Mouse (Mus musculus) neural tube, embryonic 14.5 days (tissue): ENCODE results near the gene Nol12. TPM values are rescaled to one million over a fixed set of nuclear protein-coding genes. Genes with fewer than 3 reads are reported as not detected.

ENCODE experiments used
- ATAC-seq: fragments of 200-750 bp; cut with Nextera tagmentation; 2 replicates; pipeline ENCODE4 v1.8.0; 2017; ENCODE audit warnings: low read depth, mild to moderate bottlenecking, moderate TSS enrichment, moderate library complexity
- H3K27ac ChIP-seq: fragments of 300-500 bp; sonication (generic); 2 replicates; pipeline ENCODE4 v1.5.1; 2014; ENCODE audit warnings: low read depth, mild to moderate bottlenecking, control low read depth, low read length, moderate library complexity, mixed read lengths
- H3K27me3 ChIP-seq: fragments of 300-500 bp; sonication (generic); 2 replicates; pipeline ENCODE4 v1.6.1; 2014; ENCODE audit warnings: low read length; ENCODE audit not compliant: control insufficient read depth, insufficient read depth
- H3K36me3 ChIP-seq: fragments of 300-500 bp; sonication (generic); 2 replicates; pipeline ENCODE4 v1.6.1; 2014; ENCODE audit warnings: low read length, mixed read lengths; ENCODE audit not compliant: control insufficient read depth, insufficient read depth
- H3K4me1 ChIP-seq: fragments of 300-500 bp; sonication (generic); 2 replicates; pipeline ENCODE4 v1.6.1; 2014; ENCODE audit warnings: low read length; ENCODE audit not compliant: control insufficient read depth, insufficient read depth
- H3K4me2 ChIP-seq: fragments of 300-500 bp; sonication (generic); 2 replicates; pipeline ENCODE4 v1.6.1; 2014; ENCODE audit warnings: mild to moderate bottlenecking, low read depth, low read length, control low read depth
- H3K4me3 ChIP-seq: fragments of 300-500 bp; sonication (generic); 2 replicates; pipeline ENCODE4 v1.5.1; 2014; ENCODE audit warnings: low read depth, low read length, control low read depth, mixed read lengths
- H3K9ac ChIP-seq: fragments of 300-500 bp; sonication (generic); replicated peaks from 2 replicates; pipeline ENCODE4 v1.6.1; 2014; ENCODE audit warnings: low read depth, mild to moderate bottlenecking, control low read depth, low read length, mixed read lengths
- H3K9me3 ChIP-seq: fragments of 300-500 bp; sonication (generic); 2 replicates; pipeline ENCODE4 v1.6.1; 2016; ENCODE audit warnings: low read length; ENCODE audit not compliant: control insufficient read depth
- WGBS: fragments of 180-500 bp; shearing (Covaris S2); extraction: QIAGEN DNeasy Blood & Tissue Kit; methylation state at CpG from one replicate; pipeline ENCODE4 v1.1.7; 2014; 5-methylcytosine and 5-hydroxymethylcytosine counted together
- polyA plus RNA-seq: library from polyadenylated mRNA; unstranded; fragments of >200 nt; fragmentation: Nextera tagmentation; extraction: Ambion mirVana; gene quantifications from 2 replicates; pipeline ENCODE4 v1.2.1, GENCODE M21; 2014

Gene Nol12
- 58.4 and 66.0 TPM in 2 replicates for polyA plus RNA-seq

DNA sequence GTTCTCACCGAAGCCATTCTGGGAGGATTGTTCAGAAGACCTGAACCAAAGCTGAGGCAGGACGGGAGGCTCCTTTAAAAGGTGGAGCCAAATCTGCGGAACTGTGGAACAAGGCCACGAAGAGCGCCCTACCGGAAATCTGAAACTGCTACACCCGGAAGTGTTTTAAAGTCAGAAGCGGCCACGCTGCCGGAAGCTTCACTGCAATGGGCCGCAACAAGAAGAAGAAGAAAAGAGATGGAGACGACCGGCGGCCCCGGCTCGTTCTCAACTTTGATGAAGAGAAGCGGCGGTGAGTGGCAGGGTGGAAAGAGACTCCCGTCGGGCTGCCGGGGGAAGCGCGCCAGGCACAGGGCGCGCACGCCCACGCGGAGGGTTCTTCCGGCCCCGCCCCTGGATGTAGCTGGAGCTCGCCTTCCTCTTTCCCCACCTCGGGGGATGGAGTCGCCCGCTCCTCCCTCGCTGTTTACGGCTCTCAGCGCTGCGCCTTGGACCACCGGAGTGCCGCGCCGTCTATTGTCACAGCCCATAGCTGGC is at the start of gene Nol12:
TSS of gene Nol12 (plus strand) at position 150 of the 537 bp plus-strand sequence.
- peak within 1 kb of the TSS; percentile 80 for H3K27ac ChIP-seq
- peak; percentile 91 for ATAC-seq
- H3K9me3 ChIP-seq: no peaks in the 10 kb centered on the region
- no peaks in the 10 kb centered on the region for H3K27me3 ChIP-seq
- peak within 1 kb of the TSS; percentile 73 for H3K4me2 ChIP-seq
- H3K9ac ChIP-seq: peak within 1 kb of the TSS; percentile 68
- H3K4me3 ChIP-seq: peak within 1 kb of the TSS; percentile 51
- WGBS: under 1% methylated on average over 41 of the region's 42 CpGs
- peaks cover 13% of the 10 kb centered on the region for H3K36me3 ChIP-seq
- H3K4me1 ChIP-seq: peaks cover 12% of the 10 kb centered on the region

DNA sequence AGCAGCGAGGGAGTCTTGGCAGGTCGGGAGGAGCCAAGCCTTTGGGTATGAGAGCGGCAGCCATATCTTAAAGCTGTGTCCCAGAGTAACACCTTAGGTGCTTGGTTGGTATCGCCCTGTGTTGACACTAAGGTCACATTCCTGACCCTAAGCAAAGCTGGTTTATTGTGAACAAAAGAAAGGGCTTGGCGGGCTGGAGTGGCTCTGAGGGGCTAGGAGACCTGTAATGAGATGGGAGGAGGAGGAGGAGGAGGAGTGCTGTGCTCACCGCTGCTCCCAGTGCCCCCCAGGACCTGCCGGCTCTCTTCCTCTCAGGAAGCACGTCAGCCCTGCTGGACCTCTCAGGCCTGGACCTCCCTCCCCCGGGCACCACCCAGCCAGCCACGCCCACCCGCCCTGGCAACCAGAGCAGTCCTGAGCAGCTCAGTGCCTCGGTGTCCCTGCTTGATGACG is 45.3 kb upstream of the Nol12 start:
- H3K4me1 ChIP-seq: no peaks in the 10 kb centered on the region
- peaks cover 54% of the 10 kb centered on the region for H3K36me3 ChIP-seq
- 37% methylated on average over 13 of the region's 13 CpGs for WGBS
- no peaks in the 10 kb centered on the region for H3K27me3 ChIP-seq
- ATAC-seq: no peak
- H3K9me3 ChIP-seq: no peaks in the 10 kb centered on the region
- no peak overlapping the region for H3K4me3 ChIP-seq
- H3K27ac ChIP-seq: no peak overlapping the region
- no peak overlapping the region for H3K9ac ChIP-seq
- H3K4me2 ChIP-seq: no peak overlapping the region

DNA sequence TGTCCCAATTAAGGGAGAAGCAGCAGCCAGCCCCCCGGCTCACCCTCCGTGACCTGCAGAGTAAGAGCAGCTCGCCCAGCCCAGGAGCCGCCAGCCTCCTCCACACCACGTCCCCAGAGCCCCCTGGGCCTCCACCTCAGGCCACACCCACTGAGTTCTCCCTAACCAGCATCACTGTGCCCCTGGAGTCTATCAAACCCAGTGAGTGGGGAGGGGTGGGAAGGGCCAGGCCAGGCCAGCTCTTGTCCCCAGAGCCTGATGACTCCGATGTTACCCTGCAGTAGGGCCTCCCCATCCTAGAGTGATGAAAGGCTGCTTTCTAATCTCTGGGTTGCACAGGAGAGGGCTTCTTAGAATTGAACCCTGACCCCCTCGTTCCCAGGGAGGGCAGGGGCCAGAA is 42.3 kb upstream of the Nol12 start:
- H3K27me3 ChIP-seq: no peaks in the 10 kb centered on the region
- no peak overlapping the region for H3K9ac ChIP-seq
- no peak overlapping the region for H3K4me2 ChIP-seq
- H3K27ac ChIP-seq: no peak overlapping the region
- 65% methylated on average over 7 of the region's 7 CpGs for WGBS
- peaks cover 42% of the 10 kb centered on the region for H3K36me3 ChIP-seq
- ATAC-seq: no peak
- no peaks in the 10 kb centered on the region for H3K4me1 ChIP-seq
- H3K9me3 ChIP-seq: no peaks in the 10 kb centered on the region
- H3K4me3 ChIP-seq: no peak overlapping the region

DNA sequence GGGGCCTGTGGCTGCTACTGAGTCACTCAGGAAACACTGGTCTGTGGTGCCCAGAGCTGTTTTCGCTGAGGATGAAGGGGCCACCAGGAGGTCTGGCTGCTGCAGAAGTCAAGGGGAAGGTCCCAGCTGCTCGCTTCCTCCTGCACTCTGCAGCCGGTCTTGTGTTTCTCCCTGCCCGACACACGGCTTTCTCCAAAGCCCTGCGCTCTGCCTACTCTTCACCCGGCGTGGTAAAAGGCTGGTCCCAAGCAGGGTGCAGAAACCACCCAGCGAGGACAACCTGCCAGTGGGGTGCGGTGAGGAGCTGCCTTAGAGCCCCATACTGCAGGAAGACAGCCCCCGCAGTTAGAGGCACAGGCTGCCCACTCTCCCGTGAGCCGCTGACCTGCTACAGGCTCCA is 40.0 kb upstream of the Nol12 start:
- no peak overlapping the region for H3K4me3 ChIP-seq
- H3K36me3 ChIP-seq: peaks cover 34% of the 10 kb centered on the region
- no peaks in the 10 kb centered on the region for H3K27me3 ChIP-seq
- 79% methylated on average over 13 of the region's 13 CpGs for WGBS
- no peak overlapping the region for H3K4me2 ChIP-seq
- 0 out of 2 replicates have a peak overlapping the region, but pooled peaks have one; percentile 10 for H3K27ac ChIP-seq
- no peak overlapping the region for H3K9ac ChIP-seq
- H3K9me3 ChIP-seq: no peaks in the 10 kb centered on the region
- no peaks in the 10 kb centered on the region for H3K4me1 ChIP-seq
- ATAC-seq: no peak

DNA sequence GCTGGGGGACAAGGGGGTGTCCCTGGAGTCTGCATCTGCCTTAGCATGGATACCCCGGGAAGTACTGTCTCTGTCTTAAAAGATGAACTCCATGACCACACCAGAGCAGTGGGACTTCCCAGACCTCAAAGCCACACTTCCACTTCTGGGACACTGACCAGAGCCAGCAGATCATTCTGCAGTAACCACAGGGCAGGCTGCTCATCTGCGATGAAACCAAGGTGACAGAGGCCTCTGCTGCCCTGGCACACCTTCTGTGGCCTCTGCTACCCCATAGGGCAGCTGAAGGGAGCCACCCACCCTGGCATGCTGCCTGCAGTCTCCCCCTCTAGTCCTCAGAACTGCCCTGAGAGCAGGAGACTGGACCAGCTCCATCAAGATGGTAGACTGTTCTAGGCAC is 39.0 kb upstream of the Nol12 start:
- peaks cover 5% of the 10 kb centered on the region for H3K4me1 ChIP-seq
- ATAC-seq: no peak
- H3K27me3 ChIP-seq: 0 out of 2 replicates have a peak, but pooled peaks cover 1% of the 10 kb centered on the region
- no peaks in the 10 kb centered on the region for H3K9me3 ChIP-seq
- H3K4me2 ChIP-seq: no peak overlapping the region
- H3K27ac ChIP-seq: no peak overlapping the region
- H3K9ac ChIP-seq: no peak overlapping the region
- H3K4me3 ChIP-seq: no peak overlapping the region
- peaks cover 32% of the 10 kb centered on the region for H3K36me3 ChIP-seq
- 93% methylated on average over 2 of the region's 2 CpGs for WGBS

DNA sequence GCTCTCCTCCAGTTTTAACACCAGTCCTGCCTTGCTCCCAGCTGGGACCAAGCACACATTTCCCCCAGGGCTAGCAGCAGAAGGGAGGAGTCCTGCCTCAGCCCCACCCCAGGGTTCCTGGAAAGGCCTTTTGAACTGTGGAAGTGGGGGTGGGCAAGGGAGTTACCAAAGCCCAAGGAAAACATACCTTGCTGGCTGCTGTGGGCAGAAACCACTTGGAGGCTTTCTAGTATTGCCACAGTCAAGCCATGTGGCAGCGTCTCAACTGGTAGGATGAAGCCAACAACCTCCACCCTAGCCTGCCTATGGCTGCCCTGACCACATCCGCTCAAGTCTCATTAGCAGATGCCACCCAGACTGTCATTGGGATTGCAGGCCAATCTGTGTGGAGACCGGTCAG is 38.6 kb upstream of the Nol12 start:
- peaks cover 5% of the 10 kb centered on the region for H3K4me1 ChIP-seq
- H3K4me2 ChIP-seq: no peak overlapping the region
- H3K27ac ChIP-seq: no peak overlapping the region
- no peak for ATAC-seq
- H3K9me3 ChIP-seq: no peaks in the 10 kb centered on the region
- peaks cover 28% of the 10 kb centered on the region for H3K36me3 ChIP-seq
- 0 out of 2 replicates have a peak, but pooled peaks cover 2% of the 10 kb centered on the region for H3K27me3 ChIP-seq
- no peak overlapping the region for H3K9ac ChIP-seq
- WGBS: 73% methylated on average over 3 of the region's 3 CpGs
- H3K4me3 ChIP-seq: no peak overlapping the region

DNA sequence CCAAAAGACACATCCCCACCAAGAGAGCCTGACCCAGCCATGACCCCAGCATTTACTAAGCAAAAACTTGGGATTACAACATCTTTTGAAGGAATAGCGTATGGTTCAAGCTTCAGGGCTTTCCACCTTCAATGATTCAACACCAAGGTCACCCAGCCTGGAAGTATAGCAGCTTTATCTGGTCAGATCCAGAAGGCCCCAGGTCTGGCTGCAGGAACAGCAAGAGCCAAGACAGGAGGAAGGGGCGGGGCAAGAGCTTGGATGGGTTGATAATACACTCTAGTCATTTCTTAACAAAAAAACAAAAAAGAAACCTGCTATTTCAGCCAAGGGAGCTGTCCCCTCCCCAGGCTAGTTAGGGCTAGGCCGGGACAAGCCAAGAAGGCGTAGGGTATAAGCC is 37.2 kb upstream of the Nol12 start:
- H3K4me3 ChIP-seq: no peak overlapping the region
- ATAC-seq: no peak
- no peak overlapping the region for H3K4me2 ChIP-seq
- no peaks in the 10 kb centered on the region for H3K9me3 ChIP-seq
- WGBS: 95% methylated on average over 4 of the region's 4 CpGs
- no peak overlapping the region for H3K9ac ChIP-seq
- peaks cover 5% of the 10 kb centered on the region for H3K4me1 ChIP-seq
- peaks cover 15% of the 10 kb centered on the region; the same call in 1 of the 2 replicates for H3K36me3 ChIP-seq
- no peak overlapping the region for H3K27ac ChIP-seq
- H3K27me3 ChIP-seq: 0 out of 2 replicates have a peak, but pooled peaks cover 2% of the 10 kb centered on the region

DNA sequence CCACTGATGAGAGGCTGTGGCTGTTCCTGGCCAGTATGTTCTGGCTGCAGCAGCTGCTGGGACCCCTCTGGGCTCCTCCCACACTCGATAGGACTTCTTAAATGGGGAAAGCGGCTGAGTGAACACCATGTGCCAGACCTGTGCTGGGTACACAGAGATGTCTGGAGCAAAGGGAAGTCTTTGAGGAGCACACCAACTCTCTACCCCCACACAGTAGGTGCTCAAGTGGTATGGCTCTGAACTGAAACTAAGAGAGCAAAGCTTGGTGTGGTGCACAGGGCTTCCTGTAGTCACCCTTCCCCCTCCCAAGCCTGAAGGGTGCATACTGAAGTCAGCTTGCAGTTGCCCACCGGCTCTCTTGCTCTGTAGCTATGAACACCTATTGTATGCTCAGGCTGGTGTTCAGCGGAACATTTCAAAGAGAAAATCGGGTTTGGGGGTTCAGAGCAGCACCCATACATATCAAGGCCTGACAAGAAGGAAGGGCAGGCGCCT is 36.2 kb upstream of the Nol12 start:
- Histone ChIP-seq H3K4me3 (no peak overlapping the region), H3K4me1 (peaks cover 5% of the 10 kb centered on the region), H3K9me3 (no peaks in the 10 kb centered on the region), H3K27me3 (0 out of 2 replicates have a peak, but pooled peaks cover 2% of the 10 kb centered on the region), H3K36me3 (0 out of 2 replicates have a peak, but pooled peaks cover 4% of the 10 kb centered on the region), H3K4me2 (no peak overlapping the region), H3K27ac (no peak overlapping the region), H3K9ac (no peak overlapping the region)
- 62% methylated on average over 6 of the region's 6 CpGs for WGBS
- no peak for ATAC-seq

DNA sequence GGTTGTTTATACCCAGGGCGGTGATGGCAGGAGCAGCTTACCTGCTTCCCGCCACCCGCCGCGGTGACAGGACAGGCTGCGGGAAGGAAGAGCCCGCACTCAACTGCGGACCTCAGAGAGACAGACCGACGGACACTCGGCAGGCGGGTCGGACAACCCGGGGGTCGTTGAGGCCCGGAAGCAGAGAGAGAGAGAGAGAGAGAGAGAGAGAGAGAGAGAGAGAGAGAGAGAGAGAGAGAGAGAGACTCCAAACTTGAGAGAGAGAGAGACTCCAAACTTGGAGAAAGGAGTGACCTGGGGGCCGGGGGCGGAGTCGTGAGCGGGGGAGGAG is 35.4 kb upstream of the Nol12 start, which contains the start of gene Gm49510:
TSS of gene Gm49510 (plus strand) at position 259 of the 331 bp plus-strand sequence.
- H3K36me3 ChIP-seq: 0 out of 2 replicates have a peak, but pooled peaks cover 4% of the 10 kb centered on the region
- H3K9ac ChIP-seq: peak within 1 kb of the TSS; percentile 53
- 0 out of 2 replicates have a peak, but pooled peaks cover 2% of the 10 kb centered on the region for H3K27me3 ChIP-seq
- no peak within 1 kb of the TSS for H3K27ac ChIP-seq
- peaks cover 5% of the 10 kb centered on the region for H3K4me1 ChIP-seq
- 1% methylated on average over 20 of the region's 20 CpGs for WGBS
- H3K4me2 ChIP-seq: peak within 1 kb of the TSS; percentile 57
- ATAC-seq: no peak
- H3K9me3 ChIP-seq: no peaks in the 10 kb centered on the region
- H3K4me3 ChIP-seq: peak within 1 kb of the TSS; percentile 29
